Mouse (Mus musculus): Measurements from ENCODE around the gene Tcf12. TPM values are rescaled to one million over a fixed set of nuclear protein-coding genes. Genes with fewer than 3 reads are reported as not detected.

The Tcf12 gene
- total and polyA plus RNA-seq, 2 experiments: 18.4 to 19.2 TPM

DNA sequence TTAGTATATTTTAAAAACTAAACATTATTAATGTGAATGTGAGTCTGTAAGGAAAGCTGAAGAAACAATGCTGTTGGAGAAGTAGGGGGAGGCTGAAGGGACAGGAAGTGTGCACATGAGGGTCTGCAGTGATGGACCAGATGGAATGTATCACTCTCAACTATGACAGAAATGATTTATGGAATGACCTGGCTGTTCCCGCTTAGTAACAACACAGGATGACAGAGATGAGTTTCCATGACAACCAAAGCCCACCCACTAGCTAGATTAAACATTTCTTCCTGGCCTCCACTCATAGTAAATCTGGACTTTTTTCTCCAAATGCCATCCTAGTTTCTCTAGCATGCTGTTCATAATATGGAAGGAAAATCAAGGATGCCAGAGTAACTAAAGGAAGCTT lies 231.0 kb downstream of the Tcf12 start:
- no peaks in the 10 kb centered on the region for H3K79me2 ChIP-seq (ENCODE audit: control insufficient read depth, insufficient read depth, low read length)
- no peaks in the 10 kb centered on the region for H3K27me3 ChIP-seq (ENCODE audit: control insufficient read depth, insufficient read depth, low read length)
- H3K27ac ChIP-seq (replicated peaks; ENCODE audit: insufficient read depth, low read depth, low read length): no peak overlapping the region
- no peak overlapping the region for H3K9ac ChIP-seq (ENCODE audit: low read depth, low read length)
- TF ChIP-seq CTCF (IDR thresholded peaks at IDR 0.05; ENCODE audit: low read depth, low read length) (no peak), POLR2A (IDR thresholded peaks at IDR 0.05; ENCODE audit: extremely low read depth, insufficient read depth, low read length) (no peak)
- DNase-seq (ENCODE audit: extremely low read depth, low read depth, low spot score): no peak
- no peak overlapping the region for H3K4me3 ChIP-seq (ENCODE audit: insufficient read depth, low read depth, low read length)
- 76% methylated on average over 1 of the region's 1 CpGs for WGBS
- peaks cover 24% of the 10 kb centered on the region for H3K36me3 ChIP-seq (ENCODE audit: control insufficient read depth, insufficient read depth, low read length)
- no peaks in the 10 kb centered on the region for H3K4me1 ChIP-seq (ENCODE audit: control insufficient read depth, insufficient read depth, low read length)

DNA sequence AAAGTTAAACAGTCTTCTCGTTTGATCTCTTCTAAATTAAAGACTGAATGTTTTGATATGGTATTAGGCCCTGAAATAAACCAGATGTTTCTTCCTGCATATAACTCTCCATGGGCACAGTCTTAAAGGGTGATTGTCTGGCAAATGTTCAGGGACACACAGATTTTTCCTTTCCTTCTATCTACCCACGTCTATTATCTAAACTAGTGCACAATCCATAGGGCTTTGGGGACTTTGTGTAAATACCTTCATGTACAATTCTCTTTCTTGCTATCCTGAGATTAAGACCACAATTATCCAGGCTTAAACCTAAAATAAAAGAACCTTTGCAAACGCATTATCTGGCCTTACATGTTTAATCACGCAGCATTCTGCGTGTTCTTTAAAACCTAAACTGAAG lies 231.7 kb downstream of the Tcf12 start:
- WGBS: 90% methylated on average over 5 of the region's 5 CpGs
- TF ChIP-seq POLR2A (IDR thresholded peaks at IDR 0.05; ENCODE audit: extremely low read depth, insufficient read depth, low read length) (no peak), CTCF (IDR thresholded peaks at IDR 0.05; ENCODE audit: low read depth, low read length) (no peak)

DNA sequence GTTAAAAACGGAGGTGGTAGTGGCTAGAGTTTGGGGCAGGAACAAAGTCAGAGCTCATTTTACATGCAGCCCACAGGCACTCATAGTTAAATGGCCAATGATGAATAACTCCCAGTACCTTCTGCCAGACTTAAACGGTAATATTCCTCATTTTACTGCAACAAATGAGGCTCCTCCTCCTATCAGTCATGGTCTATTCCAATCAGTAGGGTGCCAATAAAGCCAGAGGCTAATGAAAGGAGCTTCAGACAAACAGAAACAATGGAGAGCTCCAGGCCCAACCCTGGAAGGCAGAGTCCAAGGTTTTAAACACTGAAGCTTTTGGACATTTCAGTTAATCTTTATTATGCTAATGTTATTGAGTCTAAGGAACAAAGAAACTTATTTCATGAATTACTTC lies 232.3 kb downstream of the Tcf12 start:
- no peaks in the 10 kb centered on the region for H3K4me1 ChIP-seq (ENCODE audit: control insufficient read depth, insufficient read depth, low read length)
- H3K9ac ChIP-seq (ENCODE audit: low read depth, low read length): no peak overlapping the region
- H3K79me2 ChIP-seq (ENCODE audit: control insufficient read depth, insufficient read depth, low read length): no peaks in the 10 kb centered on the region
- TF ChIP-seq POLR2A (IDR thresholded peaks at IDR 0.05; ENCODE audit: extremely low read depth, insufficient read depth, low read length) (no peak), CTCF (IDR thresholded peaks at IDR 0.05; ENCODE audit: low read depth, low read length) (no peak)
- WGBS: 82% methylated on average over 2 of the region's 2 CpGs
- H3K27me3 ChIP-seq (ENCODE audit: control insufficient read depth, insufficient read depth, low read length): no peaks in the 10 kb centered on the region
- H3K27ac ChIP-seq (replicated peaks; ENCODE audit: insufficient read depth, low read depth, low read length): no peak overlapping the region
- peaks cover 20% of the 10 kb centered on the region for H3K36me3 ChIP-seq (ENCODE audit: control insufficient read depth, insufficient read depth, low read length)
- DNase-seq (ENCODE audit: extremely low read depth, low read depth, low spot score): no peak
- no peak overlapping the region for H3K4me3 ChIP-seq (ENCODE audit: insufficient read depth, low read depth, low read length)

More for the DNA sequence above, 231.7 kb downstream of the Tcf12 start:
- Histone ChIP-seq H3K9ac (ENCODE audit: low read depth, low read length) (no peak overlapping the region), H3K4me1 (ENCODE audit: control insufficient read depth, insufficient read depth, low read length) (no peaks in the 10 kb centered on the region), H3K79me2 (ENCODE audit: control insufficient read depth, insufficient read depth, low read length) (no peaks in the 10 kb centered on the region), H3K27me3 (ENCODE audit: control insufficient read depth, insufficient read depth, low read length) (no peaks in the 10 kb centered on the region), H3K36me3 (ENCODE audit: control insufficient read depth, insufficient read depth, low read length) (peaks cover 23% of the 10 kb centered on the region), H3K27ac (replicated peaks; ENCODE audit: insufficient read depth, low read depth, low read length) (no peak overlapping the region), H3K4me3 (ENCODE audit: insufficient read depth, low read depth, low read length) (no peak overlapping the region)
- no peak for DNase-seq (ENCODE audit: extremely low read depth, low read depth, low spot score)

DNA sequence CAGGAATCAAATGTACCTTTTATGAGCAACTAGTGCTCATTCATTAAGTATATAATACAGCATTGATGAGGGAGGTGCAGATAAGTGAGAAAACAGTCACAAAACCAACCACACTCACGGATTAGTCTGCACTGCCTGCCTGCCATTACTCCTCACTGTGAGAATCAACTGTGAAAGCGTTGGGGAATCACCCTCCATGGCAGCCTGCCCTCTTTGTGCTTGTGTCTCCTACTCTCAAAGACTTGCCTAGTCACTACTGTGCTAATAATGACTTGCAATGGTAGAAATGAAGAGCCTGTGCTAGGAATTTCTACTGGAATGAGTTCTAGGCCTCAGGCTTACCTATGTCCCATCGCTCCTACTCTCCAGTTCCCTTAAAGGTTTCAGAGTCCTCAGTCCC lies 233.8 kb downstream of the Tcf12 start:
- no peaks in the 10 kb centered on the region for H3K27me3 ChIP-seq (ENCODE audit: control insufficient read depth, insufficient read depth, low read length)
- DNase-seq (ENCODE audit: extremely low read depth, low read depth, low spot score): no peak
- WGBS: 96% methylated on average over 3 of the region's 3 CpGs

DNA sequence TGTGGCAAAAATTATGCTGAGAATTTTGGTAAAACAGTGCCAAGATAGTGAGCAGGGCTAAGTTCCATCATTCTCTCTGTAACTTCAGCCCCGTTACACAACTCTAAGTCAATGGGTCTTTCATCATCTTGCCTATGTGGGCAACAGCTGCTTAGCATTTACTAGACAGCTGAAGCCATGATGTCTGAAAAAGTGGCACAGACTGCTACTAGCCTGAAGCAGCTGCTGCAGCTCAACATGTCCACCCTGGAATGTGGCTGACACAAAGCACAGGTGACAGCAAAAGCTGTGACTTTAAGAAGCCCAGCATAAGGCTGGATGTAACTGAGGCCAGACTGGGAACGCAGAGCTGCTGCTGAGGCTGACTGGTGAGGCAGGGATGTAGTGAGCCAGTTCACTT lies 236.9 kb downstream of the Tcf12 start:
- DNase-seq (ENCODE audit: extremely low read depth, low read depth, low spot score): no peak
- TF ChIP-seq CTCF (IDR thresholded peaks at IDR 0.05; ENCODE audit: low read depth, low read length) (no peak), POLR2A (IDR thresholded peaks at IDR 0.05; ENCODE audit: extremely low read depth, insufficient read depth, low read length) (no peak)
- Histone ChIP-seq H3K27me3 (ENCODE audit: control insufficient read depth, insufficient read depth, low read length) (no peaks in the 10 kb centered on the region), H3K4me3 (ENCODE audit: insufficient read depth, low read depth, low read length) (no peak overlapping the region), H3K36me3 (ENCODE audit: control insufficient read depth, insufficient read depth, low read length) (peaks cover 8% of the 10 kb centered on the region), H3K27ac (replicated peaks; ENCODE audit: insufficient read depth, low read depth, low read length) (no peak overlapping the region), H3K4me1 (ENCODE audit: control insufficient read depth, insufficient read depth, low read length) (no peaks in the 10 kb centered on the region), H3K79me2 (ENCODE audit: control insufficient read depth, insufficient read depth, low read length) (no peaks in the 10 kb centered on the region), H3K9ac (ENCODE audit: low read depth, low read length) (no peak overlapping the region)
- 70% methylated on average over 2 of the region's 2 CpGs for WGBS

More for the DNA sequence above, 233.8 kb downstream of the Tcf12 start:
- no peaks in the 10 kb centered on the region for H3K79me2 ChIP-seq (ENCODE audit: control insufficient read depth, insufficient read depth, low read length)
- H3K9ac ChIP-seq (ENCODE audit: low read depth, low read length): no peak overlapping the region
- peaks cover 13% of the 10 kb centered on the region for H3K36me3 ChIP-seq (ENCODE audit: control insufficient read depth, insufficient read depth, low read length)
- no peak overlapping the region for H3K27ac ChIP-seq (replicated peaks; ENCODE audit: insufficient read depth, low read depth, low read length)
- H3K4me3 ChIP-seq (ENCODE audit: insufficient read depth, low read depth, low read length): no peak overlapping the region
- TF ChIP-seq POLR2A (IDR thresholded peaks at IDR 0.05; ENCODE audit: extremely low read depth, insufficient read depth, low read length): no peak
- TF ChIP-seq CTCF (IDR thresholded peaks at IDR 0.05; ENCODE audit: low read depth, low read length): no peak
- no peaks in the 10 kb centered on the region for H3K4me1 ChIP-seq (ENCODE audit: control insufficient read depth, insufficient read depth, low read length)

GRCm38 (mm10) chr9:71874035-71874572 lies 237.6 kb downstream of the Tcf12 start:
- Histone ChIP-seq H3K79me2 (ENCODE audit: control insufficient read depth, insufficient read depth, low read length) (no peaks in the 10 kb centered on the region), H3K9ac (ENCODE audit: low read depth, low read length) (no peak overlapping the region), H3K4me1 (ENCODE audit: control insufficient read depth, insufficient read depth, low read length) (no peaks in the 10 kb centered on the region), H3K27me3 (ENCODE audit: control insufficient read depth, insufficient read depth, low read length) (no peaks in the 10 kb centered on the region), H3K4me3 (ENCODE audit: insufficient read depth, low read depth, low read length) (no peak overlapping the region), H3K27ac (replicated peaks; ENCODE audit: insufficient read depth, low read depth, low read length) (no peak overlapping the region), H3K36me3 (ENCODE audit: control insufficient read depth, insufficient read depth, low read length) (peaks cover 9% of the 10 kb centered on the region)
- WGBS: 77% methylated on average over 3 of the region's 3 CpGs
- TF ChIP-seq CTCF (IDR thresholded peaks at IDR 0.05; ENCODE audit: low read depth, low read length) (no peak), POLR2A (IDR thresholded peaks at IDR 0.05; ENCODE audit: extremely low read depth, insufficient read depth, low read length) (no peak)
- no peak for DNase-seq (ENCODE audit: extremely low read depth, low read depth, low spot score)
